Mouse (Mus musculus) right cerebral cortex, postnatal 36 days (tissue): ENCODE results near the gene Fam222b.
"Not testable (repeated sequence)": the region's sequence is repeated elsewhere in the genome, so short reads cannot be mapped to it uniquely, and the experiment has no call there.

Experiments used
- DNase-seq, 2 experiments: peaks; one replicate each; pipeline ENCODE4 v3.0.0; 2022; ENCODE audit warnings: low spot score in 2 of 2, mixed read lengths in 1 of 2

The Fam222b gene

DNA sequence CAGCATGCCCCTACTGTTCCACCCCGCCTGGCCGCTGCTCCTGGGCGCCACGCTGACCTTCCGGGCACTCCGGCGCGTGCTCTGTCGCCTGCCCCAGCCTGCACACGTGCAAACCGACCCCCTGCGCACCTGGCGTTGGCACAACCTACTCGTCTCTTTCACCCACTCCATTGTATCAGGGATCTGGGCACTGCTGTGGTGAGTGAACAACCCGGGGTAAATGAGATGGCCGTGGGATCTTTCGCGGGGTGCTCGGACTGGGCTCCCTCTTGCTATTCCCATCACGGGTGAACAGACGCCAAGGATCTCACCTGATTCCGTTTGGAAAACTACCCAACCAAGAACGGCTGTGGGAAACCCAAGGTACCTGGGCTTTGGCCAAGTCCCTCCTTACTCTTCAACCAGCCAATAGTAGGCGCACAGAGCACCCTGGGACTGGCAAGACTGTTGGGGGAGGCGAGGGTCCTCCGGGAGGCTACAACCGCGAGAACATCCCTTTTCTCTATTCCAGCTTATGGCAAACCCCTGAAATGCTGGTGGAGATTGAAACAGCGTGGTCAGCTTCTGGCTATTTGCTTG lies 84.5 kb downstream of the Fam222b start:
- DNase-seq, result no peak

DNA sequence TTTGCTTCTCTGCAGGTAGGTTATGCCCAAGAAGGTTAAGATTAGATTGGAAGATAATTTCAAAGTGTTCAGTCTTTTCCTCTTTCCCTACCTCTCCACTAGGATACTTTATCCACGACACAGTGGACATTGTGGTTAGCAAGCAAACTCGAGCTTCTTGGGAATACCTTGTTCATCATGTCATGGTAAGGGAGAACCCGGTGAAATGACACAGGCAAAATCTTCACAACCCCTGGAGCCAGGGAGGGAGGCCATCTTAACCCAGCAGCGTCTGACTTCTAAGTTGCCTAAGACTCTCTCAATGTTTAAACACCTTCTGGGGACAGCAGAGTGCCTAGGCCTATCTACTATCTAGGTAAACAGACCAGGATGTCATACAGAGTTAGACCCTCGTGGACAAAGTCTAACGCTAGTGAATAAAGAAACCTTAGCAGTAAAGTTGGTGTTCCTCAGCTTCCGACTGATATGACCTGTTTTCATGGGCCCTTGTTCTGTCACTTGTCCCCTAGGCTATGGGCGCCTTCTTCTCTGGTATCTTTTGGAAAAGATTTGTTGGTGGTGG lies 85.1 kb downstream of the Fam222b start:
- DNase-seq, result no peak

DNA sequence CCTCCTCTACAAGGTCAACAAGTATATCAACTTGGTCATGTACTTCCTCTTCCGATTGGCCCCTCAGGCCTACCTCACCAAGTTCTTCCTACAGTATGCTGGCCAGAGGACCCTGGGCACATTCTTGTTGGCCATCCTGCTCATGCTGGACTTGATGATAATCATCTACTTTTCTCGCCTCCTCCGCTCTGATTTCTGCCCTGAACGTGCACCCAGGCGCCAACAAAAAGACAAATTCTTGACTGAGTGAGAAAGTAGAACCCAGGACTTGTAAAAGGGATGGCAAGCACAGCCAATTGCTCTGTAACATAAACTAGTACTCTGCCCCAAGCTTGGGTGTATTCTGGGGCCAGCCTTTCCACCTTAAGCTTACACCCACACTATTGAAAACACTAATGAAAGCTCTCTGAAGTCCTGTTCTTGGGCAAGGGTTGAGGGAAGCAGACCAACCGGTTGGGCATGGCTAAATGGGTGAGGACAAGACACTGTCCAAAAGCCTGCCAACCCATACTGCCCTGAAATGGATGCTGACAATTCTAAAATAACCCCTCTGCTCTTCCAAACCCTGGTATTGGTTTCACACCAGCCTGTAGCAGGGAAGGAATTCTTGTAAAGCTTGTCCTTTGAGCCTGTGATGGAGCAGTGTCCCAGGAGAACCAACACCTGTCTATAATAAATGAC lies 85.8 kb downstream of the Fam222b start:
- no peak for DNase-seq

DNA sequence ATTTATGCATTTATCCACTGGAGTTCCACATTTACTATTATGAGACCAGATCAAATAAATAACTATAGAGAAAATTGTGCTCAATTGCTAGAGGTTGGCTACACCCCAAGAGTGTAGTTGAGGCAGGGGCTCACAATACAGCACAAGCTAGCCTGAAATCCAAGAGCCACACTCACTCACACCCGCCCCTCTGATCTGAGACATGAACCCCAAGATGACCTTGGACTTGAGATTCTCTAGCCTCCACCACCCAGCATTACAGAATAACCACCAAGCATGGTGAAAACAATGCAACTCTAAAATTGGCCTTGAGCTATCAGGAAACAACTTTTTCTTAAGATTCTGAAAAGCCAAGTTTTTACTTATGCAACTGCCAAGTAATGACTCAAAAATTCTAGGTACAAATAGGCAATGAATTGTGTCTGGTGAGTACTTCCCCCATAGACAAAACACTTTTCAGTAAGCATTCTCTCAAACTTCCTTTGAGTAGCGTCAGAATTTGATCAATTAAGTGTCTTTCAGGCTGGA lies 87.4 kb downstream of the Fam222b start:
- no peak for DNase-seq

DNA sequence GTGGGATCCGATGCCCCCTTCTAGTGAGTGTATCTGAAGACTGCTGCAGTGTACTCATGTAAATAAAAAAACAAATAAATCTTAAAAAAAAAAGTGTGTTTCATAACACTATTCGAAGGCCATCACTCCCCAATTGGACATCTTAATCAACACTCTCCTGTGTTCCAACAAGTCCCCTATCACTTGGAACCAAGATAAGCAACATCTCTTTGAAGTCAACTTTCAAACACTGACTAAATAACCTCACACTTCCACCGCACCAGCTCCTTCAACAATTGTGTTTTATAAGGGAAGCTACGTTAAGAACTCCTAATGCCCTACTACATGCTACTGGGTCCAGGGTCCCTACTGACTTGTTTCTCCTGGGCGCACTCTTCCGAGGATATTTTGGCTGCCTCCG lies 88.0 kb downstream of the Fam222b start:
- DNase-seq, result no peak

DNA sequence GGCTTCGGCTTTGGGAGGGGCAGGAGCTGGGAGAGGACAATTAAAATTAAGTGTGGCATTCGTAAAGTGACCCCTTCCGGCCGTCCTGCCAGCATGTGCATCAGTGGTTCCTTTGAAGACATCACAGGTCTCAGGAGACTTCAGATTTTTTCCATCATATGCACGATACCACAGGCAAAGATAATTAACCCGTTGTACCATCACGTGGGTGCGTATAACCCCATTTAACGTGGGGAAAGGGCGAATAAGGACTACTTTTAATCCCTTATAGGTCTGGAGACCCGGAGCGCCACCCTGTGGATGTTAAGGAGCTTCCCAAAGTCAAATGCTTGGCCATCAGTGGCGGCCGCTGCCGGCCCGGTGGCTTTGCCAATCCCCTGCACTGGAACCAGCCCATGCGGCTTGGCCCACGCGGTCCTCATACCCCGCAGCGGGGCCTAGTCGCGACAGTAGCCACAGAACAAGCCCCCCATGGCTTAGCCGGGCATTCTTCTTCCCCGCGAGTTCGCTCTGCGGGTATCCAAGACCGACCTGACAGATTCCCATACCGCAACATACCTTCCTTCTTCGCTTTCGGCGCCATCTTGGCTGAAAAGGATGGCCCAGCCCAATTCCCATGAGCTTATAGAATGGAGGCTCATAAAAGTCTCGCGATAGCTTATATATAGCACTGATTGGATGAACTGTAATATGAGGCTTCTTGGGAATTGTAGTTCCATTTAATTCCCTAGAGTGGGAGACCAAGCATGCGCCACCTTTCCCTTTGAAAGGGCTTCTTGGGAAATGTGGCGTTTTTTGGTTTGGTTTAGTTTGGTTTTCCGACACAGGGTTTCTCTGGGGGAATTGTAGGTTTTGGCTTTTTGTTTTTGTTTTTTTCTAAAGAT lies 88.7 kb downstream of the Fam222b start, which contains the start of gene Rpl23a:
Gene Rpl23a, minus strand, starts transcription at position 624 of the 884 bp plus-strand sequence.
- peak; percentile 79 to 84 for DNase-seq

DNA sequence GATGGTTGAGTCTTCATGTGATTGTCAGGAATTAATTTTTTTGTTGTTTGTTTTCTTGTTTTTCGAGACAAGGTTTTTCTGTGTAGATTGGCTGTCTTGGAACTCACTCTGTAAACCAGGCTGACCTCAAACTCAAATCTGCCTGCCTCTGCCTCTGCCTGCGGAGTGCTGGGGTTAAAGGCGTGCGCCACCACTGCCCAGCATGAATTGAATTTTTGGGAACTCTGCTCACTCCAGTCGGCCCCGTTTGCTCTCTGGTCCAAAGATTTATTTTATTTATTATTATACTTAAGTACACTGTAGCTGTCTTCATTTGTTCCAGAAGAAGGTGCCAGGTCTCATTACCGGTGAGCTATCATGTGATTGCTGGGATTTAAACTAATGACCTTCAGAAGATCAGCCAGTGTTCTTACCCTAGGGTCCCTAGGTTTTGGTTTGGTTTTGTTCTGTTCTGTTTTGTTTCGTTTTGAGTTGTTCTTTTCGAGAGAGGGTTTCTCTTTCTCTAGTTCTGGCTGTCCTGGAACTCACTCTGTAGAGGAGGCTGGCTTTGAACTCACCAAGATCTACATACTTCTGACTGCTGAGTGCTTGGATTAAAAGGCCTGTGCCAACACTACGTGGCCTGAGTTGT lies 89.5 kb downstream of the Fam222b start:
- no peak for DNase-seq

DNA sequence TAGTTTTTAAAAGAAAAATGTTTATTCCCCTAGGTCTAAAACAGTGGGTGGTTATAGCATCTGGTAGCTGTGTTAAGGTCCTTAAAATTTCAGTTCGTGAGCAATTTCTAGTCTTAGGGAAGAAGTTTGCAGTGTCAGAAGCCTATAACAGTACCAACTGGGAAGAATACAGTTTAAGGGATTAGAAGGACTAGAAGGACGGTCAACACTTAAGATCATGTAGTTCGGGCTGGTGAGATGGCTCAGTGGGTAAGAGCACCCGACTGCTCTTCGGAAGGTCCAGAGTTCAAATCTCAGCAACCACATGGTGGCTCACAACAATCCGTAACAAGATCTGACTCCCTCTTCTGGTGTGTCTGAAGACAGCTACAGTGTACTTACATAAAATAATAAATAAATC lies 90.2 kb downstream of the Fam222b start:
- not testable (repeated sequence) for DNase-seq

DNA sequence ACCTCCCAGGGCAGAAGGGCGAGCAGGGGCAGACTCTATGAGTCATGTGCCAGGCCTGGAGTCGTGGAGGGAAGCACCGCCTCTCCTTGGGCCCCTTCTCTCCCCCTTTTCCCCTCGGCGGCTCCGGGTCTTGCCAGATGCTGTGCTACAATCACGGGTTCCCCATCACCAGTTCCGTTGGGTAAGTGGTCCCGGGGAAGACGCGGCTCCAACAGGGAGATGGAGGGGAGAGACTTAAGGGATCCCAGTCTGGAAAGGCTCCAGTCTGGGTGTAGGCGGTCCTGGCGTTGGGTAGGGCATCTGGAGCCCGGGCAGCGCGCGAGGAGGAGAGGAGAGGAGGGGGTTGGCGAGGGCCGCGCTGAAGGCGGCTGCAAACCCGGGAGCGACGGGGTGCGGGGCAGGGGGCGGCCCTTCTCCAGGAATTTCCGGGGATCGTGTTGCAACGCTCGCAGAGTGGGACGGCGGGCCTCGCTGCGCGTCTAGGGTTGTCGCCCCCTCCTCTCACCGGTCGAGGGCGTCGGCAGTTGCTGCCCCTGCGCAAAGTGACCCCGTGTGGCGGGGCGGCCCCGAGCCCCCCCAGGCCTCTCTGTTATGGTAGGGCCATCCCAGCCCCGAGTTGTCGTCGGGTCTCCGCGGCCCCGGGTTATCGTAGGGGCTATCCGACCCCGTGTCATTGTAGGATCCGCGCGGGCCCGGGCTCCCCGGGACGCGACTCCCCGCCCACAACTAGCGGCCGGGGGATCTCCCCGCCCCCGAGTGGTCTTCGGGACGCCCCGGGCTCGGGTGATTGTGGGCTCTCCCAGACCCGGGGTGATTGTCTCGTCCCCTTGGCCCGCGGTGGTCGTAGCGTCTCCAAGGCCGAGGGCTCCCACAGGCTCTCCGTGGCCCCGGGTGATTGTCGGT lies 94.1 kb downstream of the Fam222b start, which contains the start of gene Rab34:
Gene Rab34, plus strand, starts transcription at position 100 of the 903 bp plus-strand sequence.
- DNase-seq, result peak in 1 of 2 experiments; percentile 59

DNA sequence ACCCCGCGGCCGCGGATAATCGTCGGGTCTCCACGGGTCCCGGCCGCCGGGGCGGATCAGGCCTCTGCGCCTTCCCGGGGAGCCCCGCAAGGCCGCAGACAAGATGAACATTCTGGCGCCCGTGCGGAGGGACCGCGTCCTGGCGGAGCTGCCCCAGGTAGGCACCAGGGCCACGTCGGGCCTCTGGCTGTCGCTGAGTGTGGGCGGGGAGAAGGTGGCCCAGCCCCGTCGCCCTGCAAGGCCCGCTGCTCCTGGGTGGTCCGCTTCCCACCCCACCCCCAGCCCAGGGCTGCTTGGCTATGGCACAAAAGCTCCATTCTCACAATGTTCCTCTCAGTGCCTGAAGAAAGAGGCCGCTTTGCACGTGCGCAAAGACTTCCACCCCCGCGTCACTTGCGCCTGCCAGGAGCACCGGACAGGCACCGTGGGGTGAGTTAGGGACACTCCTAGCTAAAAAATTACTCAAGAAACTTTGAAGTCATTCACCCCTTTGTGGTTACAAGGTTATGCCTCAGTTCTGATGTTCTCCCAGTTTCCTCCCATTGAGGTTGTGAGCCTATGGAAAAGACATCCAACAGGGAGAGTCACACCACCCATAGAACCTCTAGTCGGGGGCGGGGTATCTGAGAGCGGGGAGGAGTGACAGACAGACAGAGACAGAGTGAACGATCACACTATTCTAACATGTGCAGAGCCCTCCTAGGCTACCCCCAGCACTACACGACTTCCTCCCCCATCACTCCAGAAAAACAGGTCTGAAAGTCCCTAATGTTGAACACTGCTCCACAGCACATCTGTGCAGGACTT lies 95.0 kb downstream of the Fam222b start:
- peak; percentile 72 to 74 for DNase-seq

DNA sequence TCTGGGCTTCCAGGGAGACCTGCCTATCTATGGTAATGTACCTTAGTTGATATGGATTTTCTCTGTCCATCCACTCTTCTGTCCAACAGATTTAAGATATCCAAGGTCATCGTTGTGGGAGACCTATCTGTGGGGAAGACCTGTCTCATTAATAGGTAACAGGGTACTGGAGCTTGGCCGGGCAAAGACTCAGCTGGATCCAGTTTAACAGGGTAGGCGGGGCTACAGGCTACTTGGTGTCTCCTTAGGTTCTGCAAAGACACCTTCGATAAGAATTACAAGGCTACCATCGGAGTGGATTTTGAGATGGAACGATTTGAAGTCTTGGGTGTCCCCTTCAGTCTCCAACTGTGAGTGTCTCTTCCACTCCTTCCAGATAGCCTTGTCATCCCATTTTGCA lies 95.6 kb downstream of the Fam222b start:
- DNase-seq, result no peak

DNA sequence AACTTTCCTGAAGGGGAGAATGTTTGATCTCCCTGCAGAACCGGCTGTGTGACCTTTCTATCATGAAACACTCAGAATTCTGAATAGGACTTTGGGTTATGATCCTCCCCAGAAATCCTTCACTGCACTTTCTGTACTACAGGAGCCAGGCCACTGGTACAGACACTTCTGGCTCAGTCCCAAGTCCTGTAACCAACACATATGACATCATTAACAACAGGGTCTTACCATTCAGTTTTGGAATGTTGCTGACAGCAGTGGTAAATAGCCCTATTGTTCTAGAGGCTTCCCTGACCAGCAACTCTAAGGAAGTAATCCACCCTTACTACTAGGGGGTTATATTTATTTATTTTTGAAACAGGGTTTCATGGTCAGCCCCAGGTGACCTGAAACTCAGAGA lies 98.7 kb downstream of the Fam222b start, which contains the start of gene Proca1:
Gene Proca1, plus strand, starts transcription at position 280 of the 400 bp plus-strand sequence.
- no peak for DNase-seq

DNA sequence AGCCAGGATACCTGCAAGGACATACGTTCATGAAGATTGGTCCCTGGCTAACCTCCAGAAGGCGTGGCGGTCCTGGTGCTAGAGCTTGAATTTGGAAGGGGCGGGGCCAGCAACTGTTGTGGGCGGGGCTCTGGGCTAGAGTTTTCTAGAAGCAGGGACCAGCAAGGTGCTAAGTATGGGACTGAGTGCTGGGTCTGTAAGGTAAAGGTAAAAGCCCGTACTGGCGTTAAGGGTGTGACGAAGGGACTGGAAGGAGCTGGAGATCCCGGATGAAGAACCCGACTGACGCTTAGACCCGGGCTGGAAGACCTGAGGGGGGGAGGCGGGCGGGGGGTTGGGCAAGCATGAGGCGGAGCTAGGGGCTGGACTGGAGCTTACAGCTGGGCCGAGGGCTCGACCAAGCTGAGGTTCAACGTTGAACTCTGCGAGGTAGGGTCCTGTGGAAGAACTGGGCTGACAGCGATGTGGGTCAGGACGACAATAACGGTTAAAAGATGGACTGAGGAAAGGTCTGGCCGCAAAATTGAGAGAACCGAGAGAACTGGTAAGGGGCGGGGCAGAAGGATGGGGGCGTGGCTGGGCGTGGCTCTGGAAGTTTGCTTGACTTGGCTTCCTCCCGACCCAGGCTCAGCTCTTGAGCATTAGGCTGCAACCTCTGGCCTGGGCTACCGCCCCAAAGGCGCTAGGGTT lies 100.1 kb downstream of the Fam222b start:
- DNase-seq, result no peak

DNA sequence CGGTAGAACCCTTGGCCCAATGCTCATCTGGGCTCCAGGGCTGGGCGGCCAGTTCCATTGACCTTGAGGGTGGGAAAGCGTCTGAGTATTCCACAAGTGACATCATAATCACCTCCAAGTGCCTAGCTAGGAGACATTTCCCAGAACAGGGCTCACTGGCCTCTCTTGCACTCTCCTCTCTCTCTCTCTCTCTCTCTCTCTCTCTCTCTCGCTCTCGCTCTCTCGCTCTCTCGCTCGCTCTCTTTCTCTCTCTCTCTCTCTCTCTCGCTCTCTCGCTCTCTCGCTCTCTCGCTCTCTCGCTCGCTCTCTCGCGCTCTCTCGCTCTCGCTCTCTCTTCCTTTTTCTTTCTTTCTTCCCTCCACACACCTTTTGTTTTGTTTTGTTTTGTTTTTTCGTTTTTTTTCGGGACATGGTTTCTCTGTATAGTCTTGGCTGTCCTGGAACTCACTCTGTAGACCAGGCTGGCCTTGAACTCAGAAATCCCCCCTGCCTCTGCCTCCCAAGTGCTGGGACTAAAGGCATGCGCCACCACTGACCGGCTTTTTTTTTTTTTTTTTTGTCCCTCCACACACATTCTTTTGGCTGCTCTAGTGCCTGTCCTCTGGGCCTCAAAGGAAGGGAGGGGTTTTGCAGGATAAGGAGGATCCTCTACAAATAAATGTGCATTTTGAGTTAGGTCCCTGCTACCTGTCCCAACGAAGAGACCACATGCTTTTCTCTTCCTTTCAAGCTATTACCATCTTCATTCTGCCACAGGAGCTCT lies 100.8 kb downstream of the Fam222b start:
- DNase-seq, result no peak

DNA sequence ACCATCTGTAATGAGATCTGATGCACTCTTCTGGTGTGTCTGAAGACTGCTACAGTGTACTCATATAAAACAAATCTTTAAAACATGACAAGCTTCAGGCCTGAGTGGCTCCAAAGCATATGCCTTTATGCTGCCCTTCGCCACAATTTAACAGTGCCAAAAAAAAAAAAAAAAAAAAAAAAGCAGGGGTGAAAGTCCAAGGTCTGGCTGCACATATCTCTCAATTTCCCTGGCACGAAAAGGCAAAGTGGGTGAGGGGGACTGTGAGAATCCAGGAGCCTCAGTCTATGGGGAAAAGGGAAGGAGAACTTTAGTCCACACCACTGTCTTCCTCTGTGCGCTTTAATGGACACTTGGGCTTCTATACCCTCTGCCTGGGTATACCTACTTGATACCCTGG lies 107.9 kb downstream of the Fam222b start:
- no peak for DNase-seq

DNA sequence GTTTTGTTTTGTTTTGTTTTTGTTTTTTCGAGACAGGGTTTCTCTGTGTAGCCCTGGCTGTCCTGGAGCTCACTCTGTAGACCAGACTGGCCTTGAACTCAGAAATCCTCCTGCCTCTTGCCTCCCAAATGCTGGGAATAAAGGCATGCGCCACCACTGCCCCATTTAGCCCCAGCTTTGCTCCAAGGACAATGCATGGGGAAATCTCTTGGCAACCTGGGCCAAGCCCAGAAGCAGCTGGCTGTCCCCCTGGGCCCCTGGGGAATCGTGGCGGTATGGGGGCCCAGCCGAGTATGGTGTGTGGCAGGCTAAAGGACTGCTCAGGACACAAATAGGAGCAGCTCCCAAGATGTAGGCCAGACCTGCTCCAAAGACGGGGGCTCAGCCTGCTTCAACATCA lies 109.8 kb downstream of the Fam222b start:
- no peak for DNase-seq

DNA sequence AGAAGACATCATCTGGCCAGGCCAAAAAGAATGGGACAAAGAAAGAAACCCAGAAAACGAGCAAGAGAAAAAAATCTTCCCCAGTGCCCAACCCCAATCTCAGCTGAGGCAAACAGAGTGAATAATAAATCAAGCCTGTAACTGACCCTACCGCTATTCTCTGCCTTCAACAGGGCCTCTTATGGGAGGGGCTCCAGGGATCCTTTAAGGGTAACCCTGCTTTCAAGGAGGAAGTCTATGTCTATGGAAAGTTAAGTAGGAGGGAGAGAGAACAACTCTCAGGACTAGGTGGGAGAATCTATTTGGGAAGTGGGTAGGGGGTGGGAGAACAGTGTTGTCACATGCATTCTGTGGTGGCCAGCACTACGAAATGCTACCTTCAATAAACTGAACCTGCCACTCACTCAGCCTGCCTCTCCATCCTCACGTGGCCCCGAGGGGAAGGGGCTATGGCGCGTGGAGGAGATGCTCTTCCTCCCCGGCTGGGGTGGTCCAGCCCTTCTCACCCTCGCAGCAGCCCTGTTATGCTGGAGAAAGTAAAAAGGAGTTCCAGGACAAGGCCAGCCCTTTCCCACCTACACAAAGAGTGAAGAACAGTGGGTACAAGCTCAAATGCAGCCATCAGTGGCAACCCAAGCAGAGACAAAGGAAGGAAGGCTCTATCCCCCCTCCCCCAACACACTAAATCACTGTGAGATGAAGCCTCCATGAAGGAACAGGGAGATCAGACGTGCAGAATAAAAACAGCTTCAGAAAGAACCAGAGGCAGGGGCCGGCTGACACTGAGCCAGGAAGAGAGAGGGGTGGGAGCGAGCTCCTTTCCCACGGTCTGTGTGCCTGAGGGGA lies 111.1 kb downstream of the Fam222b start:
- no peak for DNase-seq
